Mouse (Mus musculus): Measurements from ENCODE around the gene Kcna3. TPM values are rescaled to one million over a fixed set of nuclear protein-coding genes. Genes with fewer than 3 reads are reported as not detected.

The Kcna3 gene
- polyA plus RNA-seq (2014; fragmentation: Illumina TruSeq; extraction: RNeasy Lipid Tissue Mini Kit (QIAGEN cat#74804); ENCODE audit: insufficient read depth, low read depth, low replicate concordance) = 0.52 TPM

DNA sequence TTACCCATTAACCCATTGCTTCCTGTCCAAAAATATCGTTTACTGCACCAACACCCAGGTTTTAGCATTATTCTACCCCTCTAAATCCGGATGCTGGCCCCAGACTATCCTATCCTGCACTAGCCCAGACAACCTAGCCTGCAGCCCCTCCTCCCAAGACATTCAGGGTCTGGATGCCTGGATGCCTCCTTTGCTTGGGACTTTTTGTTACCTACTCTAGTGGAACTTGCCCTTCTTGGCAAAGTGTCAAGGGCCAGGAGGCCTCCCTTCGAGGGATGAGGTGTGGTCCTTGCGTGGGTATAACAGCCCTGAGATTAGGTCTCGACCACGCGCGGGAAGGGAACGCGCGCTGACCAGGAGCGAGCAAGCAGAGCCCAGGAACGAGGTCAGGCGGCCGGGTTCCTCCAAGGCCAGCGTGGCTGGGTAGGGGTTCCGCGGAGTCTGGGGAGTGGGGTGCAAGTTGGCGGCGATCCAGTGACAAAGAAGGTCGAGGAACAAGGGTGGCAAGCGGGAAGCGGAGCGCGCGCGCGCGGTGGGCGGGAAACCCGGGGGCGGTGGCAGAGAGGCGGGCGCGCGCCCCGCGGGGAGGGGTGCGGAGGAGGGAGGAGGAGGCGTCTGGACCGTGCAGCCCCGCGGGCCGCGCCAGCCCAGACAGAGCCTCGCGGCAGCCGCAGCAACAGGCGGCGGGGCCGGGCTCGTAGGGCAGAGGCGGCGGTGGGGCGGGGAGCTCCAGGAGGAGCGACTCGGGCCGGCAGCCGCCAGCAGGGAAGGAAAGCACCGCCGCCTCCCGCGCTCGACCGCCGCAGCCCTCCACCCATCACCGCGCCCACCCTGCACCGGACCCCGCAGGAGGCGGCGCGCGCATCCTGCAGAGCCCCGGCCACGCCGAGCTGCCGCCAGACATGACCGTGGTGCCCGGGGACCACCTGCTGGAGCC is at the start of gene Kcna3:
Gene Kcna3 (plus strand): TSS at position 649 of the 937 bp plus-strand sequence.

Other genes starting within 250 kb of the Kcna3 start
- gene Cd53, start 246.0 kb upstream of the Kcna3 start, polyA plus RNA-seq (2014; fragmentation: Illumina TruSeq; extraction: RNeasy Lipid Tissue Mini Kit (QIAGEN cat#74804); ENCODE audit: insufficient read depth, low read depth, low replicate concordance) = 62.2 TPM
- gene Olfr266, start 209.9 kb upstream of the Kcna3 start, polyA plus RNA-seq (2014; fragmentation: Illumina TruSeq; extraction: RNeasy Lipid Tissue Mini Kit (QIAGEN cat#74804); ENCODE audit: insufficient read depth, low read depth, low replicate concordance) = not detected
- gene Kcna2, start 65.0 kb downstream of the Kcna3 start, polyA plus RNA-seq (2014; fragmentation: Illumina TruSeq; extraction: RNeasy Lipid Tissue Mini Kit (QIAGEN cat#74804); ENCODE audit: insufficient read depth, low read depth, low replicate concordance) = 1.8 TPM
- not detected for gene Kcna10, start 146.9 kb downstream of the Kcna3 start, polyA plus RNA-seq (2014; fragmentation: Illumina TruSeq; extraction: RNeasy Lipid Tissue Mini Kit (QIAGEN cat#74804); ENCODE audit: insufficient read depth, low read depth, low replicate concordance)
- gene Cym, start 185.6 kb downstream of the Kcna3 start, polyA plus RNA-seq (2014; fragmentation: Illumina TruSeq; extraction: RNeasy Lipid Tissue Mini Kit (QIAGEN cat#74804); ENCODE audit: insufficient read depth, low read depth, low replicate concordance) = 0.32 TPM
- not detected for gene A630076J17Rik, start 194.4 kb downstream of the Kcna3 start, polyA plus RNA-seq (2014; fragmentation: Illumina TruSeq; extraction: RNeasy Lipid Tissue Mini Kit (QIAGEN cat#74804); ENCODE audit: insufficient read depth, low read depth, low replicate concordance)
- gene Prok1, start 203.5 kb downstream of the Kcna3 start, polyA plus RNA-seq (2014; fragmentation: Illumina TruSeq; extraction: RNeasy Lipid Tissue Mini Kit (QIAGEN cat#74804); ENCODE audit: insufficient read depth, low read depth, low replicate concordance) = not detected
- 123 TPM for gene Lamtor5, start 242.7 kb downstream of the Kcna3 start, polyA plus RNA-seq (2014; fragmentation: Illumina TruSeq; extraction: RNeasy Lipid Tissue Mini Kit (QIAGEN cat#74804); ENCODE audit: insufficient read depth, low read depth, low replicate concordance)

Data from lung, adult 10 weeks (tissue).